Mouse (Mus musculus): ENCODE data around the gene Vgll4. TPM values are rescaled to one million over a fixed set of nuclear protein-coding genes. Genes with fewer than 3 reads are reported as not detected.

Vgll4 gene
- polyA plus RNA-seq, 1 experiment from 2014 or later, result 74.3 TPM

- no peaks in the 10 kb centered on the region for H3K27me3 ChIP-seq (replicated peaks)
- no peak overlapping the region for H3K9ac ChIP-seq
- no peak for ATAC-seq (ENCODE audit: insufficient number of reproducible peaks, low FRiP score)
- H3K4me3 ChIP-seq, result no peak overlapping the region
- H3K4me1 ChIP-seq (replicated peaks), result peaks cover 100% of the 10 kb centered on the region
- H3K36me3 ChIP-seq, result peaks cover 19% of the 10 kb centered on the region
- peak overlapping the region; percentile 34; the same call in 1 of the 2 replicates for H3K27ac ChIP-seq (ENCODE audit: poor library complexity, severe bottlenecking)
- no peak overlapping the region for H3K4me2 ChIP-seq
- no peaks in the 10 kb centered on the region for H3K9me3 ChIP-seq (replicated peaks)
- 22% methylated on average over 4 of the region's 4 CpGs for WGBS
Measured at GRCm38 (mm10) chr6:114880798-114881197, 89.0 kb downstream of the Vgll4 start.

- H3K36me3 ChIP-seq, result peaks cover 6% of the 10 kb centered on the region; the same call in 1 of the 2 replicates
- H3K9me3 ChIP-seq (replicated peaks), result no peaks in the 10 kb centered on the region
- WGBS, result 71% methylated on average over 19 of the region's 19 CpGs
- no peaks in the 10 kb centered on the region for H3K27me3 ChIP-seq (replicated peaks)
- H3K27ac ChIP-seq (ENCODE audit: poor library complexity, severe bottlenecking), result peak overlapping the region; percentile 45
- no peak overlapping the region for H3K4me2 ChIP-seq
- H3K4me1 ChIP-seq (replicated peaks), result peaks cover 100% of the 10 kb centered on the region
- H3K4me3 ChIP-seq, result no peak overlapping the region
- no peak for ATAC-seq (ENCODE audit: insufficient number of reproducible peaks, low FRiP score)
- no peak overlapping the region for H3K9ac ChIP-seq
Measured at GRCm38 (mm10) chr6:114878841-114879520, 90.8 kb downstream of the Vgll4 start.

GRCm38 (mm10) chr6:114876546-114876945, 93.2 kb downstream of the Vgll4 start:
- 75% methylated on average over 6 of the region's 6 CpGs for WGBS
- H3K4me1 ChIP-seq (replicated peaks), result peaks cover 93% of the 10 kb centered on the region
- peaks cover 6% of the 10 kb centered on the region; the same call in 1 of the 2 replicates for H3K36me3 ChIP-seq
- H3K9ac ChIP-seq, result no peak overlapping the region
- peak overlapping the region; percentile 98 for H3K27ac ChIP-seq (ENCODE audit: poor library complexity, severe bottlenecking)
- no peak overlapping the region for H3K4me2 ChIP-seq
- ATAC-seq (ENCODE audit: insufficient number of reproducible peaks, low FRiP score), result no peak
- no peaks in the 10 kb centered on the region for H3K27me3 ChIP-seq (replicated peaks)
- no peaks in the 10 kb centered on the region for H3K9me3 ChIP-seq (replicated peaks)
- no peak overlapping the region for H3K4me3 ChIP-seq

- Histone ChIP-seq H3K4me1 (replicated peaks) (peaks cover 93% of the 10 kb centered on the region), H3K27ac (ENCODE audit: poor library complexity, severe bottlenecking) (peak overlapping the region; percentile 98), H3K9me3 (replicated peaks) (no peaks in the 10 kb centered on the region), H3K36me3 (peaks cover 11% of the 10 kb centered on the region; the same call in 1 of the 2 replicates), H3K4me3 (no peak overlapping the region), H3K27me3 (replicated peaks) (no peaks in the 10 kb centered on the region), H3K4me2 (peak overlapping the region; percentile 12; the same call in 1 of the 2 replicates), H3K9ac (peak overlapping the region; percentile 84)
- whole genome bisulfite sequencing, result 32% methylated on average over 4 of the region's 4 CpGs
- no peak for ATAC-seq (ENCODE audit: insufficient number of reproducible peaks, low FRiP score)
Measured at GRCm38 (mm10) chr6:114876033-114876432, 93.8 kb downstream of the Vgll4 start.

GRCm38 (mm10) chr6:114875018-114875558, 94.7 kb downstream of the Vgll4 start:
- Histone ChIP-seq H3K27ac (ENCODE audit: poor library complexity, severe bottlenecking) (peak overlapping the region; percentile 98), H3K4me3 (peak overlapping the region; percentile 56), H3K9ac (peak overlapping the region; percentile 84), H3K27me3 (replicated peaks) (no peaks in the 10 kb centered on the region), H3K4me1 (replicated peaks) (peaks cover 93% of the 10 kb centered on the region), H3K36me3 (peaks cover 17% of the 10 kb centered on the region; the same call in 1 of the 2 replicates), H3K4me2 (peak overlapping the region; percentile 94), H3K9me3 (replicated peaks) (no peaks in the 10 kb centered on the region)
- ATAC-seq (ENCODE audit: insufficient number of reproducible peaks, low FRiP score), result peak; percentile 81
- WGBS, result under 1% methylated on average over 18 of the region's 18 CpGs

- H3K4me3 ChIP-seq, result peak overlapping the region; percentile 56
- no peaks in the 10 kb centered on the region for H3K9me3 ChIP-seq (replicated peaks)
- WGBS, result 15% methylated on average over 19 of the region's 19 CpGs
- H3K4me2 ChIP-seq, result peak overlapping the region; percentile 94
- peak overlapping the region; percentile 84 for H3K9ac ChIP-seq
- H3K36me3 ChIP-seq, result peaks cover 17% of the 10 kb centered on the region; the same call in 1 of the 2 replicates
- no peak; the same call in 1 of the 2 replicates for ATAC-seq (ENCODE audit: insufficient number of reproducible peaks, low FRiP score)
- H3K27me3 ChIP-seq (replicated peaks), result no peaks in the 10 kb centered on the region
- peaks cover 93% of the 10 kb centered on the region for H3K4me1 ChIP-seq (replicated peaks)
- peak overlapping the region; percentile 98 for H3K27ac ChIP-seq (ENCODE audit: poor library complexity, severe bottlenecking)
Measured at GRCm38 (mm10) chr6:114874138-114874928, 95.5 kb downstream of the Vgll4 start.

GRCm38 (mm10) chr6:114873808-114874137, 96.0 kb downstream of the Vgll4 start:
- peak overlapping the region; percentile 94 for H3K4me2 ChIP-seq
- ATAC-seq (ENCODE audit: insufficient number of reproducible peaks, low FRiP score), result no peak
- H3K27ac ChIP-seq (ENCODE audit: poor library complexity, severe bottlenecking), result peak overlapping the region; percentile 98
- peaks cover 93% of the 10 kb centered on the region for H3K4me1 ChIP-seq (replicated peaks)
- H3K27me3 ChIP-seq (replicated peaks), result no peaks in the 10 kb centered on the region
- H3K36me3 ChIP-seq, result peaks cover 13% of the 10 kb centered on the region; the same call in 1 of the 2 replicates
- H3K9ac ChIP-seq, result peak overlapping the region; percentile 84
- H3K9me3 ChIP-seq (replicated peaks), result no peaks in the 10 kb centered on the region
- H3K4me3 ChIP-seq, result peak overlapping the region; percentile 56
- 64% methylated on average over 3 of the region's 3 CpGs for WGBS

- H3K36me3 ChIP-seq, result peaks cover 11% of the 10 kb centered on the region; the same call in 1 of the 2 replicates
- H3K4me1 ChIP-seq (replicated peaks), result peaks cover 87% of the 10 kb centered on the region
- H3K27ac ChIP-seq (ENCODE audit: poor library complexity, severe bottlenecking), result peak overlapping the region; percentile 13; the same call in 1 of the 2 replicates
- H3K4me3 ChIP-seq, result no peak overlapping the region
- H3K9me3 ChIP-seq (replicated peaks), result no peaks in the 10 kb centered on the region
- no peaks in the 10 kb centered on the region for H3K27me3 ChIP-seq (replicated peaks)
- no peak for ATAC-seq (ENCODE audit: insufficient number of reproducible peaks, low FRiP score)
- H3K9ac ChIP-seq, result no peak overlapping the region
- no peak overlapping the region for H3K4me2 ChIP-seq
- WGBS, result 86% methylated on average over 14 of the region's 14 CpGs
Measured at GRCm38 (mm10) chr6:114871010-114871660, 98.7 kb downstream of the Vgll4 start.

- no peak overlapping the region for H3K9ac ChIP-seq
Measured at GRCm38 (mm10) chr6:114869501-114870076, 100.2 kb downstream of the Vgll4 start.

GRCm38 (mm10) chr6:114868656-114869055, 101.1 kb downstream of the Vgll4 start:
- Histone ChIP-seq H3K27me3 (replicated peaks) (no peaks in the 10 kb centered on the region), H3K4me2 (no peak overlapping the region), H3K9me3 (replicated peaks) (no peaks in the 10 kb centered on the region), H3K27ac (ENCODE audit: poor library complexity, severe bottlenecking) (no peak overlapping the region), H3K4me3 (no peak overlapping the region), H3K4me1 (replicated peaks) (peaks cover 78% of the 10 kb centered on the region), H3K36me3 (peaks cover 15% of the 10 kb centered on the region), H3K9ac (no peak overlapping the region)
- WGBS, result 83% methylated on average over 7 of the region's 7 CpGs
- ATAC-seq (ENCODE audit: insufficient number of reproducible peaks, low FRiP score), result no peak

More at GRCm38 (mm10) chr6:114869501-114870076, 100.2 kb downstream of the Vgll4 start:
- Histone ChIP-seq H3K4me3 (no peak overlapping the region), H3K36me3 (peaks cover 11% of the 10 kb centered on the region; the same call in 1 of the 2 replicates), H3K27me3 (replicated peaks) (no peaks in the 10 kb centered on the region), H3K4me2 (no peak overlapping the region), H3K9me3 (replicated peaks) (no peaks in the 10 kb centered on the region), H3K4me1 (replicated peaks) (peaks cover 82% of the 10 kb centered on the region), H3K27ac (ENCODE audit: poor library complexity, severe bottlenecking) (no peak overlapping the region)
- 83% methylated on average over 6 of the region's 6 CpGs for WGBS
- no peak for ATAC-seq (ENCODE audit: insufficient number of reproducible peaks, low FRiP score)

All from heart, embryonic 12.5 days (tissue).